Mouse (Mus musculus) brain, embryonic 14.5 days (tissue): Measurements from ENCODE around the gene Rab4b.

ENCODE experiments used
- CTCF ChIP-seq: fragments of 200-500 bp; IDR thresholded peaks from 2 replicates; pipeline ENCODE4 v1.5.1; 2012; ENCODE audit warnings: inconsistent platforms, mild to moderate bottlenecking, moderate library complexity, borderline replicate concordance; ENCODE audit not compliant: insufficient read depth, insufficient read length; ENCODE audit errors: extremely low read depth
- POLR2A ChIP-seq: fragments of 200-500 bp; IDR thresholded peaks from 2 replicates; pipeline ENCODE4 v1.6.1; 2012; ENCODE audit warnings: mild to moderate bottlenecking, inconsistent platforms, borderline replicate concordance; ENCODE audit not compliant: poor library complexity, insufficient read depth, insufficient read length, severe bottlenecking; ENCODE audit errors: extremely low read depth

DNA sequence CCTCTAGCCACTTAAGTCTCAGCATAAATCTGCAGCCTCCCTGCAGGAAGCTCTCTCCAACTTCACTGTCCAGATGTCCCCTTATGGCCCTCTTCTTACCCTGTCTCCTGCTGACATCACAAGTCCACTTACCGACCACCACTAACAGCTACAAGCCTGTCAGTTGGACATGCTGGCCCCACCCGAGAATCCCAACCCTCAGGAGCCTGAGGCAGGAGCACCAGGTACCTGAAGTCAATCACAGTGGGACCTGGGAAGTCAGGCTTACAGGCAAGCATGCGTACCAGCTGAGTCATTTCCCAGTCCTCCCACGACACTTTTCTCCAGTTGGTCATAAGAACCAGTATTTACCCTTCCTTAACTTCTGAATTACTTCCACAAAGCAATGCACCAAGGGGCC lies 15.0 kb upstream of the Rab4b start:
- TF ChIP-seq POLR2A (no peak), CTCF (no peak)
